Mouse (Mus musculus) liver, embryonic 14.5 days (tissue): ENCODE results near the gene Nwd1. TPM values are rescaled to one million over a fixed set of nuclear protein-coding genes. Genes with fewer than 3 reads are reported as not detected.

ENCODE experiments used
- ATAC-seq: fragments of 200-750 bp; cut with Nextera tagmentation; 2 replicates; pipeline ENCODE4 v1.8.0; 2017; ENCODE audit warnings: moderate number of reproducible peaks, mild to moderate bottlenecking, moderate library complexity; ENCODE audit not compliant: insufficient read depth
- DNase-seq, 3 experiments: peaks; one replicate each; pipeline ENCODE4 v3.0.0-alpha.2; 2012 to 2013; ENCODE audit warnings: low read depth in 3 of 3, low spot score in 3 of 3
- H3K27ac ChIP-seq: fragments of 300-500 bp; sonication (generic); 2 replicates; pipeline ENCODE4 v1.5.1; 2014; ENCODE audit warnings: moderate library complexity, mild to moderate bottlenecking, control low read depth, inconsistent platforms
- H3K27me3 ChIP-seq: fragments of 300-500 bp; sonication (generic); 2 replicates; pipeline ENCODE4 v1.6.1; 2014; ENCODE audit warnings: mild to moderate bottlenecking, low read length, moderate library complexity; ENCODE audit not compliant: control insufficient read depth, insufficient read depth
- H3K36me3 ChIP-seq: fragments of 300-500 bp; sonication (generic); replicated peaks from 2 replicates; pipeline ENCODE4 v1.6.1; 2014; ENCODE audit warnings: low read depth; ENCODE audit not compliant: control insufficient read depth, insufficient read depth
- H3K4me1 ChIP-seq, 2 experiments: fragments of 200-500 bp in 1 of 2; fragments of 300-500 bp in 1 of 2; sonication (generic) in 1 of 2; replicated peaks; 2 replicates each; pipeline ENCODE4 v1.6.1; 2012 to 2014; ENCODE audit warnings: antibody characterized with exemption in 1 of 2, inconsistent platforms in 1 of 2, low read length in 1 of 2; ENCODE audit not compliant: control insufficient read depth in 2 of 2, insufficient read depth in 2 of 2
- H3K4me2 ChIP-seq: fragments of 300-500 bp; sonication (generic); 2 replicates; pipeline ENCODE4 v1.6.1; 2014; ENCODE audit warnings: low read depth, mild to moderate bottlenecking, control low read depth, moderate library complexity
- H3K4me3 ChIP-seq, 2 experiments: fragments of 200-500 bp in 1 of 2; fragments of 300-500 bp in 1 of 2; sonication (generic) in 1 of 2; 2 replicates each; pipeline ENCODE4 v1.5.1; 2012 to 2014; ENCODE audit warnings: low read depth in 2 of 2, low read length in 2 of 2, mild to moderate bottlenecking in 2 of 2, control low read depth in 1 of 2, inconsistent platforms in 1 of 2, moderate library complexity in 1 of 2; ENCODE audit not compliant: insufficient read depth in 1 of 2
- H3K9ac ChIP-seq: fragments of 300-500 bp; sonication (generic); replicated peaks from 2 replicates; pipeline ENCODE4 v1.6.1; 2014; ENCODE audit warnings: mild to moderate bottlenecking, control low read depth, moderate library complexity
- H3K9me3 ChIP-seq: fragments of 300-500 bp; sonication (generic); 2 replicates; pipeline ENCODE4 v1.6.1; 2016; ENCODE audit warnings: low read length, mixed read lengths; ENCODE audit not compliant: control insufficient read depth
- CTCF ChIP-seq: IDR thresholded peaks from 2 replicates; pipeline ENCODE4 v1.5.1; 2016; ENCODE audit warnings: antibody characterized with exemption, low read depth, control low read depth
- EP300 ChIP-seq: IDR thresholded peaks from 2 replicates; pipeline ENCODE4 v1.6.1; 2016; ENCODE audit warnings: antibody characterized with exemption, low read depth
- WGBS: fragments of 180-500 bp; shearing (Covaris S2); extraction: QIAGEN DNeasy Blood & Tissue Kit; methylation state at CpG from one replicate; pipeline ENCODE4 v1.1.7; 2014; ENCODE audit not compliant: insufficient replicate concordance; 5-methylcytosine and 5-hydroxymethylcytosine counted together
- polyA plus RNA-seq, 2 experiments: library from polyadenylated mRNA; depleted of rRNA in 1 of 2; stranded (reverse) in 1 of 2; unstranded in 1 of 2; fragments of >200 nt; fragmentation: Nextera tagmentation in 1 of 2; extraction: Ambion mirVana in 1 of 2; gene quantifications; 2 replicates each; pipeline versions ENCODE4 v1.2.1 to v1.2.3; 2012 to 2014

Nwd1 gene
- polyA plus RNA-seq, 2 experiments = under 0.01 TPM; not detected in 1

DNA sequence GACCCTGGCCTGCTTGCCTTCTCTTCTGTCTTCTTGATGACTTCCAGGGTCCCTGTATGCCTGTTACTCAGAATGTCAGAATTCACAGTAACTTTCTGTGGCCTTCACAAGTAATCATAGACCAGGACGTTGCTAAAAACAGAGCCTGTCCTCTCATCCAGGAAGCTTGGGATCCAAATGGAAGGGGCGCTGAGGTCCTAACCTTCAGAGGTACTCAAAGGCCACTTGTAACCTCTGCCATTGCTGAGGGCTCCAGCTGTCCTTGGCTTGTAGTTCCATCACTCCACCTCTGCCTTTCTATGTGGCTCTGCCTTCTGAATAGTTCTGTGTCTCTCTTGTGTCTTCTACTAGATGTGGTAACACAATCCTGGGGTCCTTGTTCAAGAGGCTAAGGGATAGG lies 107.3 kb downstream of the Nwd1 start:
- TF ChIP-seq CTCF (no peak), EP300 (no peak)
- Histone ChIP-seq H3K9ac (no peak overlapping the region), H3K36me3 (peaks cover 7% of the 10 kb centered on the region; the same call in 1 of the 2 replicates), H3K4me3 (no peak overlapping the region), H3K27me3 (no peaks in the 10 kb centered on the region), H3K27ac (no peak overlapping the region), H3K9me3 (no peaks in the 10 kb centered on the region), H3K4me2 (no peak overlapping the region), H3K4me1 (no peaks in the 10 kb centered on the region)
- no peak for DNase-seq
- WGBS = 84% methylated on average over 2 of the region's 2 CpGs
- ATAC-seq = no peak

DNA sequence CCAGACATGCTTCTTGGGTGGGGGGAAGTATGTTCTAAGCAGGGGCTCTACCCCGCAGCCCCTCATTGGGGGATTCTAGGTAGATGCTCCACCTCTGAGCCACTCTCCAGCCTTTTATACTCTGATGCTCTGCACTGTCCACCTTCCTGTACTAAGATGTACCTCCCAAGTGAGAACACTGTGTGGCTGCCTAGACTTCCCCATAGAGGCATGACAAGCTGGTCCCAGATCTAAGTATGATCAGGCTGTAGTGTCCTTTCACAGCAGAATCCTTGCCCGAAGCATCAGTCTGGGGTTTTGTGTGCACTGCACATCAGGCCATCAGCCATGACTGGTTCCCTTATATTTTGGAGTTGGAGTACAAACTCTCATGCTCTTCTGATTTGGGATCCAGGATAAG lies 109.5 kb downstream of the Nwd1 start:
- H3K4me2 ChIP-seq = no peak overlapping the region
- TF ChIP-seq EP300 = no peak
- no peak for DNase-seq
- H3K27me3 ChIP-seq = no peaks in the 10 kb centered on the region
- no peak overlapping the region for H3K27ac ChIP-seq
- H3K36me3 ChIP-seq = peaks cover 3% of the 10 kb centered on the region; the same call in 1 of the 2 replicates
- 78% methylated on average over 2 of the region's 2 CpGs for whole genome bisulfite sequencing
- no peak overlapping the region for H3K4me3 ChIP-seq
- H3K9ac ChIP-seq = no peak overlapping the region
- H3K4me1 ChIP-seq = 0 out of 4 replicates have a peak, but pooled peaks cover 0 to 1% of the 10 kb centered on the region in 2 experiments
- H3K9me3 ChIP-seq = no peaks in the 10 kb centered on the region
- no peak for ATAC-seq

DNA sequence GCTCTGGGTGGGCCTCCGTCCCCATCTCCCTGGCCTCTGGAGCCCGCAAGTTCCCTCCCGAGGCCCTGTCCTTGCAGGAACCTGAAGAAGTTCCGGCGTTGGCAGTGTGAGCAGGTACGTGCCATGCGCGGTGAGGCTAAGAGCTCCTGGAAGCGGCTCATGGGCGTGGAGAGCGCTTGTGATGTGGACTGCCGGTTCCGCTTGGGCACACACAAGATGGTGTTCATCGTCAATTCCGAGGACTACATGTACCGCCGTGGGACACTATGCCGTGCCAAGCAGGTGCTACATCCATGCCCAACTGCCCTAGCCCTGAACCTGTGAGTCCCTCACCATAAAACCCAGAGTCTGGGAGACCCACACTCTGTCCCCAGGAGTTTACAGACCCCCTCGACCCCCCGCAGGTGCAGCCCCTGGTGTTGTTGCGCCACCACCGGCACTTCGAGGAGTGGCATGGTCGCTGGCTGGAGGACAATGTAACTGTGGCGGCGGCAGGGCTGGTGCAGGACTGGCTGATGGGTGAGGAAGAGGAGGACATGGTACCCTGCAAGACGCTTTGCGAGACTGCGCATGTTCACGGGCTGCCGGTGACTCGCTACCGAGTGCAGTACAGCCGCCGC lies 110.4 kb downstream of the Nwd1 start:
- peaks cover 3% of the 10 kb centered on the region; the same call in 1 of the 2 replicates for H3K36me3 ChIP-seq
- WGBS = 89% methylated on average over 35 of the region's 35 CpGs
- DNase-seq = no peak
- H3K27me3 ChIP-seq = no peaks in the 10 kb centered on the region
- TF ChIP-seq EP300 (no peak), CTCF (no peak)
- 0 out of 4 replicates have a peak, but pooled peaks cover 0 to 4% of the 10 kb centered on the region in 2 experiments for H3K4me1 ChIP-seq
- no peaks in the 10 kb centered on the region for H3K9me3 ChIP-seq
- ATAC-seq = no peak
- H3K4me3 ChIP-seq = no peak overlapping the region
- H3K27ac ChIP-seq = no peak overlapping the region
- no peak overlapping the region for H3K9ac ChIP-seq
- H3K4me2 ChIP-seq = no peak overlapping the region

DNA sequence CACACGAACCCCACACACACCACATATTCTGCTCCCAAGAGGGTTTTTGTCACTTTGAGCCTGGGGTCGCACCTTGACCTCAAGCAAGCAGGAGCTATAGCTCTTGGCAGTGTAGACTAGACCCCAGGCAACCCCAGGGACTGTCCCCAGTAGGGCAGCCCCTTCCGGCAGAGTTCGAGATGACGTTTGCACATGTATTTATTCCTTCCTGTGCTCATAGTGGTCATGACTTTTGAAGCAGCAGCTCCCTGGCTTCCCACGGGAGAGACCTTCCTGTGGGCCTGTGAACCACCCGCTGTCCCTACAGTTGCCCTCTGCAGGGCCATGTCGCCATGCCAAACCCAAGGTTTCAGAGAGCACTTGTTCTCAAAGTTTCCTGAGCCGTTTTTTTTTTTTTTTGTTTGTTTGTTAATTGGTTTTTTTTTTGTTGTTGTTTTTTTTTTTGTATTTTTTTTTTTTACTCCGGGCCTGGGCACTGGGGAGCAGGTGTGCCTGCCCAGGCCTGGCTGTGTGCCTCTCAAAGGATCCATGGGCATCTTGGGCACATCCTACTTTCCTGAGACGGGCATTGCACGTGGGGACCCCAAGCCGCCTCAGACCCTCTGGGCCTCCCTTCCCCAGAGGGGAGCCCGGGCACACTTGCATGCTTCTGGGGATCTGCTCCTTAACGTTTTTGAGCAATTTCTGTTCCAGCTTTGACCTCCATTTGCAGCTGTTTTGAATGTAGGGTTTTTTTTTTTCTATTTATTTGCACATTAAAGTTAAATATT lies 111.1 kb downstream of the Nwd1 start:
- Histone ChIP-seq H3K9me3 (no peaks in the 10 kb centered on the region), H3K27me3 (no peaks in the 10 kb centered on the region), H3K4me2 (no peak overlapping the region), H3K36me3 (peaks cover under 1% of the 10 kb centered on the region; the same call in 1 of the 2 replicates), H3K27ac (no peak overlapping the region), H3K4me1 (0 out of 4 replicates have a peak, but pooled peaks cover 0 to 4% of the 10 kb centered on the region in 2 experiments), H3K4me3 (no peak overlapping the region), H3K9ac (no peak overlapping the region)
- ATAC-seq = no peak
- 68% methylated on average over 15 of the region's 15 CpGs for WGBS
- DNase-seq = no peak
- TF ChIP-seq EP300 = no peak
- no peak for TF ChIP-seq CTCF

DNA sequence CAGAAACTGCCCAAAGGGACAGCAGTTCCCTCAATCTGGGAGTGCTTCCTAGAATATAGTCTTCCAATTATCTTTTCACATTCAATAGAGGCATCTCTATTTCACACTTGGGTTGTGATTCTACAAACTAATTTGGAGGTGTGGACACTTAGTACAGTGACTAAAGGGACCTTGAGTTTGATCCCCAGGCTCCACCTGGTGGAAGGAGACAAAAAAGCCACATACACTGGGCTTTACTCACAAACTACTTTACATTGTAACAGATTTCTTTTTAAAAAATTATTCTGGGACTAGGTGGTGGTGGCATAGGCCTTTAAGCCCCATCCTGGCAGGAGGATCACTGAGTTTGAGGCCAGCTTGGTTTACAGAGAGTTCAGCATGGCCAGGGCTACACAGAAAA lies 111.8 kb downstream of the Nwd1 start:
- Histone ChIP-seq H3K4me3 (no peak overlapping the region), H3K27me3 (no peaks in the 10 kb centered on the region), H3K4me1 (0 out of 4 replicates have a peak, but pooled peaks cover 0 to 4% of the 10 kb centered on the region in 2 experiments), H3K27ac (no peak overlapping the region), H3K4me2 (no peak overlapping the region), H3K9ac (no peak overlapping the region), H3K36me3 (no peaks in the 10 kb centered on the region; the same call in 1 of the 2 replicates), H3K9me3 (no peaks in the 10 kb centered on the region)
- ATAC-seq (no peak), DNase-seq (no peak)
- no peak for TF ChIP-seq CTCF
- no peak for TF ChIP-seq EP300
